Mouse (Mus musculus) embryonic fibroblast, embryonic 13.5 days (primary cell): ENCODE measurements around the gene Osbpl2.

ENCODE experiments used
- CTCF ChIP-seq: IDR thresholded peaks from 2 replicates; pipeline ENCODE4 v1.5.1; 2011; ENCODE audit warnings: mild to moderate bottlenecking, control low read depth, low read length, moderate library complexity, borderline replicate concordance; ENCODE audit not compliant: insufficient read depth
- POLR2A ChIP-seq: IDR thresholded peaks from 2 replicates; pipeline ENCODE4 v1.6.1; 2011; ENCODE audit warnings: low read depth, mild to moderate bottlenecking, control low read depth, low read length, moderate library complexity

DNA sequence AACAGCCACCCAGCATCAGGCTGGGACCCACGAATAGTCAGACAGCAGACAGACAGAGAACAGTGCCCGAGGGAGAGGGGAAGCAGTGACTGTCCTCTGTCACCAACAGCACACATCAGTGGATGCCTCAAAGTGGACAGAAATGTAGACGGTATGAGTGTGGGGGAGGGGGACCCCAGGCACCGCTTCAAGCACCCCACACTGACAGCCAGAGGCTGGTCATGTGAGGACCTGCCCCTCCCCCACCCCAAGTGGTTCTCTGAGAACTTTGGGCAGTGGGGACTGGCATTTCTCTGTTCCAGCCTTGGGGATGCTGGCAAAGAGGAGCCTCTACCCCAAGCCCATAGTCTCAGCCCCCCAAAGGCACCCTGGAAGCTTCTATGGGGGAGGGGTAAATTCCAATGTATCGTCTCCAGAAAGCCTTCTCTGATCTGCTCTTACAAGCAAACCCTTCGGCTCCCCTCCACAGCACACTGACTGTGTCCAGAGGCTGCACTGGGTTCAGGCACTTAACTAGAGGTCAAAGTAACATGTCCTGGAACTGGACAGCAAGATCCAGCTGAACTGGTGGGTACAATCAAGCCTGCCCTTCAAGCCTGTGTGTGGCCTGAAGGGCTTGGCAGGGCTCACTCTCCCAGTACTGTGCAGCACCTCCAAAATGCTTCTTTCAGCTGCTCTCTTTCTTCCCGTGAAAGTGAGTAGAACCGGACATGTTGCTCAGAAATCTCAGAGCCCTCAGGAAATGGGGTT lies 13.5 kb upstream of the Osbpl2 start:
- TF ChIP-seq POLR2A (no peak), CTCF (no peak)
